Mouse (Mus musculus) midbrain, postnatal 0 days (tissue): ENCODE results near the gene Cpne5. TPM values are rescaled to one million over a fixed set of nuclear protein-coding genes. Genes with fewer than 3 reads are reported as not detected.

Experiments
- ATAC-seq: fragments of 200-750 bp; cut with Nextera tagmentation; 2 replicates; pipeline ENCODE4 v1.8.0; 2017; ENCODE audit warnings: moderate number of reproducible peaks, mild to moderate bottlenecking, moderate TSS enrichment, moderate library complexity; ENCODE audit not compliant: low FRiP score
- DNase-seq: peaks from one replicate; pipeline ENCODE4 v3.0.0-alpha.2; 2015; ENCODE audit warnings: low spot score
- H3K27ac ChIP-seq: fragments of 300-500 bp; sonication (generic); 2 replicates; pipeline ENCODE4 v1.5.1; 2014; ENCODE audit warnings: low read depth, mild to moderate bottlenecking, low read length, mixed read lengths
- H3K27me3 ChIP-seq: fragments of 300-500 bp; sonication (generic); 2 replicates; pipeline ENCODE4 v1.6.1; 2014; ENCODE audit warnings: low read length, control low read depth, mixed read lengths; ENCODE audit not compliant: insufficient read depth
- H3K36me3 ChIP-seq: fragments of 300-500 bp; sonication (generic); 2 replicates; pipeline ENCODE4 v1.6.1; 2014; ENCODE audit warnings: low read length, control low read depth, mixed read lengths; ENCODE audit not compliant: insufficient read depth
- H3K4me1 ChIP-seq: fragments of 300-500 bp; sonication (generic); 2 replicates; pipeline ENCODE4 v1.6.1; 2014; ENCODE audit warnings: mild to moderate bottlenecking, control low read depth, antibody characterized with exemption, low read length, mixed read lengths; ENCODE audit not compliant: insufficient read depth
- H3K4me2 ChIP-seq: fragments of 300-500 bp; sonication (generic); 2 replicates; pipeline ENCODE4 v1.6.1; 2014; ENCODE audit warnings: low read depth, mild to moderate bottlenecking, low read length, mixed read lengths; ENCODE audit not compliant: poor library complexity, severe bottlenecking
- H3K4me3 ChIP-seq: fragments of 300-500 bp; sonication (generic); 2 replicates; pipeline ENCODE4 v1.5.1; 2014; ENCODE audit warnings: low read depth, mild to moderate bottlenecking, low read length, moderate library complexity
- H3K9ac ChIP-seq: fragments of 300-500 bp; sonication (generic); replicated peaks from 2 replicates; pipeline ENCODE4 v1.6.1; 2014; ENCODE audit warnings: mild to moderate bottlenecking, low read length, moderate library complexity, mixed read lengths; ENCODE audit not compliant: poor library complexity, severe bottlenecking
- H3K9me3 ChIP-seq: fragments of 300-500 bp; sonication (generic); 2 replicates; pipeline ENCODE4 v1.6.1; 2016; ENCODE audit warnings: low read length, control low read depth
- CTCF ChIP-seq: IDR thresholded peaks from 2 replicates; pipeline ENCODE4 v1.5.1; 2016; ENCODE audit warnings: antibody characterized with exemption, mild to moderate bottlenecking
- WGBS: fragments of 180-500 bp; shearing (Covaris S2); extraction: QIAGEN DNeasy Blood & Tissue Kit; methylation state at CpG from one replicate; pipeline ENCODE4 v1.1.7; 2014; 5-methylcytosine and 5-hydroxymethylcytosine counted together
- polyA plus RNA-seq: library from polyadenylated mRNA; unstranded; fragments of >200 nt; fragmentation: Nextera tagmentation; extraction: Ambion mirVana; gene quantifications from 2 replicates; pipeline ENCODE4 v1.2.1, GENCODE M21; 2015
- total RNA-seq: library from RNA; depleted of rRNA; stranded (reverse); fragments of >200 nt; gene quantifications from 2 replicates; pipeline ENCODE4 v1.2.3, GENCODE M21; 2014

The Cpne5 gene
- total and polyA plus RNA-seq, 2 experiments from 2014 or later = 86.5 to 90.2 TPM

GRCm38 (mm10) chr17:29176391-29177267 lies 61.3 kb downstream of the Cpne5 start:
- TF ChIP-seq CTCF = peak; percentile 91
- H3K9me3 ChIP-seq = no peaks in the 10 kb centered on the region
- H3K4me3 ChIP-seq = no peak overlapping the region
- H3K4me1 ChIP-seq = peaks cover 9% of the 10 kb centered on the region; the same call in 1 of the 2 replicates
- no peaks in the 10 kb centered on the region for H3K36me3 ChIP-seq
- peak; percentile 90 for DNase-seq
- H3K4me2 ChIP-seq = peak overlapping the region; percentile 16; the same call in 1 of the 2 replicates
- H3K9ac ChIP-seq = no peak overlapping the region
- ATAC-seq = peak; percentile 77
- H3K27me3 ChIP-seq = no peaks in the 10 kb centered on the region
- H3K27ac ChIP-seq = peak overlapping the region; percentile 70
- 8% methylated on average over 9 of the region's 9 CpGs for WGBS

GRCm38 (mm10) chr17:29175693-29176092 lies 62.3 kb downstream of the Cpne5 start:
- DNase-seq (no peak), ATAC-seq (no peak)
- 64% methylated on average over 3 of the region's 3 CpGs for WGBS
- Histone ChIP-seq H3K4me3 (no peak overlapping the region), H3K27ac (peak overlapping the region; percentile 70; the same call in 1 of the 2 replicates), H3K27me3 (no peaks in the 10 kb centered on the region), H3K4me2 (no peak overlapping the region), H3K36me3 (no peaks in the 10 kb centered on the region), H3K4me1 (peaks cover 9% of the 10 kb centered on the region; the same call in 1 of the 2 replicates), H3K9ac (no peak overlapping the region), H3K9me3 (no peaks in the 10 kb centered on the region)
- TF ChIP-seq CTCF = no peak

GRCm38 (mm10) chr17:29173165-29173564 lies 64.8 kb downstream of the Cpne5 start:
- WGBS = 76% methylated on average over 8 of the region's 8 CpGs

GRCm38 (mm10) chr17:29172062-29172461 lies 65.9 kb downstream of the Cpne5 start:
- WGBS = 56% methylated on average over 10 of the region's 10 CpGs
- H3K9me3 ChIP-seq = no peaks in the 10 kb centered on the region

More at GRCm38 (mm10) chr17:29173165-29173564, 64.8 kb downstream of the Cpne5 start:
- Histone ChIP-seq H3K4me2 (no peak overlapping the region), H3K9ac (no peak overlapping the region), H3K36me3 (0 out of 2 replicates have a peak, but pooled peaks cover 6% of the 10 kb centered on the region), H3K27ac (no peak overlapping the region), H3K4me1 (peaks cover 9% of the 10 kb centered on the region; the same call in 1 of the 2 replicates), H3K4me3 (no peak overlapping the region), H3K27me3 (no peaks in the 10 kb centered on the region), H3K9me3 (no peaks in the 10 kb centered on the region)
- ATAC-seq = no peak
- no peak for TF ChIP-seq CTCF
- no peak for DNase-seq

GRCm38 (mm10) chr17:29171001-29171772 lies 66.8 kb downstream of the Cpne5 start:
- Histone ChIP-seq H3K27me3 (no peaks in the 10 kb centered on the region), H3K9ac (no peak overlapping the region), H3K9me3 (no peaks in the 10 kb centered on the region), H3K4me1 (peaks cover under 1% of the 10 kb centered on the region; the same call in 1 of the 2 replicates), H3K27ac (no peak overlapping the region), H3K4me2 (no peak overlapping the region), H3K4me3 (no peak overlapping the region), H3K36me3 (0 out of 2 replicates have a peak, but pooled peaks cover 6% of the 10 kb centered on the region)
- peak; percentile 47; the same call in 1 of the 2 replicates for ATAC-seq
- TF ChIP-seq CTCF = peak; percentile 87
- peak; percentile 84 for DNase-seq
- 22% methylated on average over 14 of the region's 14 CpGs for WGBS

More at GRCm38 (mm10) chr17:29172062-29172461, 65.9 kb downstream of the Cpne5 start:
- no peak overlapping the region for H3K27ac ChIP-seq
- DNase-seq (no peak), ATAC-seq (no peak)
- H3K4me1 ChIP-seq = peaks cover 9% of the 10 kb centered on the region; the same call in 1 of the 2 replicates
- H3K27me3 ChIP-seq = no peaks in the 10 kb centered on the region
- H3K4me2 ChIP-seq = no peak overlapping the region
- no peak for TF ChIP-seq CTCF
- no peak overlapping the region for H3K9ac ChIP-seq
- H3K4me3 ChIP-seq = no peak overlapping the region
- 0 out of 2 replicates have a peak, but pooled peaks cover 6% of the 10 kb centered on the region for H3K36me3 ChIP-seq
